ENCODE assay signal across 15 mouse cellular contexts in genomic region chr1:135167435-135167834, GRCm38 (mm10). TPM values are rescaled to one million over a fixed set of nuclear protein-coding genes. Genes with fewer than 3 reads are reported as not detected.
A peak's percentile ranks its signal among the peaks of the same experiment; 100 is the strongest.
DNase-seq lines count a peak whose midpoint lies in the region; ATAC-seq lines count a peak whose summit lies in the region.
"Had no signal": no experiment of that assay in that cellular context is flagged by ENCODE, and none has a peak within 500 bp of the region (broad histone marks: within the 10 kb centered on the region; RNA-seq: fewer than 3 reads in every experiment).

Gene Gpr37l1 (minus strand): TSS chr1:135167681.

- peak; percentile 87 for DNase-seq in heart, adult 11 months
- no peak for DNase-seq in heart, postnatal 4 days
- peak; percentile 55 for DNase-seq in lung, postnatal 10 days
- no peak for DNase-seq in lung, adult 18-20 months
- DNase-seq in yolk sac, embryonic 10.5 days (ENCODE audit: low spot score), result no peak
- DNase-seq: adrenal gland, postnatal 36 days; embryo, embryonic 11 days; thymus, postnatal 36 days had no signal

- H3K9ac ChIP-seq in embryonic facial prominence, embryonic 15.5 days, result no peak within 1 kb of the TSS
- H3K9ac ChIP-seq in neural tube, embryonic 15.5 days (replicated peaks), result no peak within 1 kb of the TSS
- H3K9ac ChIP-seq: heart, embryonic 13.5 days; intestine, embryonic 15.5 days had no signal

- H3K36me3 ChIP-seq in embryonic facial prominence, embryonic 15.5 days, result no peaks in the 10 kb centered on the region
- no peaks in the 10 kb centered on the region for H3K36me3 ChIP-seq in neural tube, embryonic 15.5 days
- H3K36me3 ChIP-seq: heart, embryonic 13.5 days; intestine, embryonic 15.5 days had no signal

- no peak within 1 kb of the TSS for H3K4me2 ChIP-seq in embryonic facial prominence, embryonic 15.5 days (replicated peaks)
- no peak within 1 kb of the TSS for H3K4me2 ChIP-seq in neural tube, embryonic 15.5 days
- H3K4me2 ChIP-seq: heart, embryonic 13.5 days; intestine, embryonic 15.5 days had no signal

- no peak within 1 kb of the TSS for H3K4me3 ChIP-seq in embryonic facial prominence, embryonic 15.5 days (replicated peaks)
- no peak within 1 kb of the TSS for H3K4me3 ChIP-seq in neural tube, embryonic 15.5 days (replicated peaks)
- H3K4me3 ChIP-seq: heart, embryonic 13.5 days; intestine, embryonic 15.5 days had no signal

- 0 out of 2 replicates have a peak, but pooled peaks cover 5% of the 10 kb centered on the region for H3K4me1 ChIP-seq in embryonic facial prominence, embryonic 15.5 days
- H3K4me1 ChIP-seq in neural tube, embryonic 15.5 days, result peaks cover 6% of the 10 kb centered on the region

- 0 out of 2 replicates have a peak, but pooled peaks have one; percentile 25 for ATAC-seq in embryonic facial prominence, embryonic 15.5 days (ENCODE audit: insufficient number of reproducible peaks, low FRiP score, low TSS enrichment, low read depth)
- 0 out of 2 replicates have a peak, but pooled peaks have one; percentile 17 for ATAC-seq in megakaryocyte progenitor cell, adult 5-6 weeks (replicated peaks; ENCODE audit: poor library complexity)
- no peak for ATAC-seq in neural tube, embryonic 15.5 days (ENCODE audit: low FRiP score)
- ATAC-seq: forebrain, embryonic 16.5 days; intestine, embryonic 15.5 days had no signal

- H3K27me3 ChIP-seq in embryonic facial prominence, embryonic 15.5 days, result no peaks in the 10 kb centered on the region
- H3K27me3 ChIP-seq in neural tube, embryonic 15.5 days (replicated peaks), result no peaks in the 10 kb centered on the region
- H3K27me3 ChIP-seq: intestine, embryonic 15.5 days had no signal

- 65% methylated on average over 11 of the region's 11 CpGs for WGBS in embryonic facial prominence, embryonic 15.5 days
- WGBS in neural tube, embryonic 15.5 days, result 62% methylated on average over 11 of the region's 11 CpGs

- no peaks in the 10 kb centered on the region for H3K9me3 ChIP-seq in embryonic facial prominence, embryonic 15.5 days (replicated peaks)
- no peaks in the 10 kb centered on the region for H3K9me3 ChIP-seq in neural tube, embryonic 15.5 days (replicated peaks)
- H3K9me3 ChIP-seq: heart, embryonic 13.5 days; intestine, embryonic 15.5 days had no signal

- H3K27ac ChIP-seq in embryonic facial prominence, embryonic 15.5 days (replicated peaks), result no peak within 1 kb of the TSS
- no peak within 1 kb of the TSS for H3K27ac ChIP-seq in neural tube, embryonic 15.5 days (replicated peaks)
- H3K27ac ChIP-seq: heart, embryonic 13.5 days; intestine, embryonic 15.5 days had no signal

RNA-seq across cellular contexts. Expression of gene Gpr37l1, which starts in this region (rescaled TPM):
- total RNA-seq in heart, postnatal 4 days (2021), result under 1 TPM in 1 of 2 experiments, not detected in 1; 0.18 TPM
- polyA plus RNA-seq in embryonic facial prominence, embryonic 15.5 days (2015; fragmentation: Nextera tagmentation; extraction: Ambion mirVana), result 0.16 TPM in 1 of 2 replicates, not detected in the other
- total RNA-seq in megakaryocyte progenitor cell, adult 5-6 weeks (2015), result not detected in 2 replicates
- not detected in 2 replicates for total RNA-seq in megakaryocyte progenitor cell, adult 5-6 weeks (2017)
- polyA plus RNA-seq in neural tube, embryonic 15.5 days (2015; fragmentation: Nextera tagmentation; extraction: Ambion mirVana), result 1.4 and 1.7 TPM in 2 replicates
- polyA plus RNA-seq: heart, embryonic 13.5 days; liver, embryonic 16.5 days had no signal

Comparison
In these comparisons a context has a peak if more than half of its experiments do, and no peak if none do; other contexts are left out.
1. DNase-seq: peak in heart, adult 11 months (single experiment) and lung, postnatal 10 days (single experiment); none in heart, postnatal 4 days (single experiment), lung, adult 18-20 months (0 of 2) and yolk sac, embryonic 10.5 days (single experiment).
2. Peak in ATAC-seq in embryonic facial prominence, embryonic 15.5 days; RNA of the gene not detected or under 1 TPM.
3. Peak in ATAC-seq in megakaryocyte progenitor cell, adult 5-6 weeks; RNA of the gene not detected or under 1 TPM.